Mouse (Mus musculus): Measurements from ENCODE around the gene Svopl. TPM values are rescaled to one million over a fixed set of nuclear protein-coding genes. Genes with fewer than 3 reads are reported as not detected.

Svopl gene
- polyA plus RNA-seq, 1 experiment from 2014 or later: 0.64 TPM

GRCm38 (mm10) chr6:37967386-37967785 lies 79.4 kb downstream of the Svopl start:
- H3K4me3 ChIP-seq (ENCODE audit: low read length): no peak overlapping the region
- no peak for ATAC-seq
- no peaks in the 10 kb centered on the region for H3K36me3 ChIP-seq (ENCODE audit: control insufficient read depth, insufficient read depth, low read length)
- WGBS: 70% methylated on average over 4 of the region's 4 CpGs
- H3K27me3 ChIP-seq (replicated peaks; ENCODE audit: control insufficient read depth, insufficient read depth, low read length): no peaks in the 10 kb centered on the region
- H3K27ac ChIP-seq (ENCODE audit: low read length): no peak overlapping the region
- H3K9me3 ChIP-seq (ENCODE audit: control insufficient read depth, low read length): no peaks in the 10 kb centered on the region
- H3K4me2 ChIP-seq (ENCODE audit: low read depth, low read length): no peak overlapping the region
- H3K4me1 ChIP-seq (ENCODE audit: control insufficient read depth, insufficient read depth, low read length): no peaks in the 10 kb centered on the region
- no peak overlapping the region for H3K9ac ChIP-seq (ENCODE audit: low read depth, low read length)

GRCm38 (mm10) chr6:37951306-37951705 lies 95.5 kb downstream of the Svopl start:
- ATAC-seq: no peak
- no peaks in the 10 kb centered on the region for H3K27me3 ChIP-seq (replicated peaks; ENCODE audit: control insufficient read depth, insufficient read depth, low read length)
- no peaks in the 10 kb centered on the region for H3K4me1 ChIP-seq (ENCODE audit: control insufficient read depth, insufficient read depth, low read length)
- H3K9ac ChIP-seq (ENCODE audit: low read depth, low read length): no peak overlapping the region
- 87% methylated on average over 6 of the region's 6 CpGs for WGBS
- no peak overlapping the region for H3K27ac ChIP-seq (ENCODE audit: low read length)
- no peaks in the 10 kb centered on the region for H3K9me3 ChIP-seq (ENCODE audit: control insufficient read depth, low read length)
- H3K4me3 ChIP-seq (ENCODE audit: low read length): no peak overlapping the region
- no peaks in the 10 kb centered on the region; the same call in 1 of the 2 replicates for H3K36me3 ChIP-seq (ENCODE audit: control insufficient read depth, insufficient read depth, low read length)
- no peak overlapping the region for H3K4me2 ChIP-seq (ENCODE audit: low read depth, low read length)

GRCm38 (mm10) chr6:37936498-37936897 lies 110.3 kb downstream of the Svopl start:
- no peak overlapping the region for H3K27ac ChIP-seq (ENCODE audit: low read length)
- no peak for ATAC-seq
- no peaks in the 10 kb centered on the region for H3K9me3 ChIP-seq (ENCODE audit: control insufficient read depth, low read length)
- H3K4me3 ChIP-seq (ENCODE audit: low read length): no peak overlapping the region
- H3K4me2 ChIP-seq (ENCODE audit: low read depth, low read length): no peak overlapping the region
- H3K9ac ChIP-seq (ENCODE audit: low read depth, low read length): no peak overlapping the region
- H3K4me1 ChIP-seq (ENCODE audit: control insufficient read depth, insufficient read depth, low read length): no peaks in the 10 kb centered on the region
- 69% methylated on average over 6 of the region's 6 CpGs for WGBS
- H3K36me3 ChIP-seq (ENCODE audit: control insufficient read depth, insufficient read depth, low read length): peaks cover 1% of the 10 kb centered on the region; the same call in 1 of the 2 replicates
- H3K27me3 ChIP-seq (replicated peaks; ENCODE audit: control insufficient read depth, insufficient read depth, low read length): no peaks in the 10 kb centered on the region

Other genes with a start within 250 kb of the Svopl start
- 6.0 and 6.1 TPM in 2 replicates for gene Trim24, start 176.2 kb downstream of the Svopl start, polyA plus RNA-seq (2015; fragmentation: Nextera tagmentation; extraction: Ambion mirVana)
- gene Tmem213, start 62.3 kb upstream of the Svopl start, polyA plus RNA-seq (2015; fragmentation: Nextera tagmentation; extraction: Ambion mirVana): not detected in 2 replicates
- gene Atp6v0a4, start 77.6 kb upstream of the Svopl start, polyA plus RNA-seq (2015; fragmentation: Nextera tagmentation; extraction: Ambion mirVana): 5.1 and 5.4 TPM in 2 replicates
- 1.5 and 1.6 TPM in 2 replicates for gene D630045J12Rik, start 207.0 kb upstream of the Svopl start, polyA plus RNA-seq (2015; fragmentation: Nextera tagmentation; extraction: Ambion mirVana)

All from intestine, embryonic 16.5 days (tissue).